Mouse (Mus musculus) neural tube, embryonic 13.5 days (tissue): ENCODE results near the gene Osbpl11. TPM values are rescaled to one million over a fixed set of nuclear protein-coding genes. Genes with fewer than 3 reads are reported as not detected.
"Not testable (repeated sequence)": the region's sequence is repeated elsewhere in the genome, so short reads cannot be mapped to it uniquely, and the experiment has no call there.

Experiments used
- ATAC-seq: fragments of 200-750 bp; cut with Nextera tagmentation; 2 replicates; pipeline ENCODE4 v1.8.0; 2017; ENCODE audit warnings: low read depth, mild to moderate bottlenecking, moderate TSS enrichment, moderate library complexity
- H3K27ac ChIP-seq: fragments of 300-500 bp; sonication (generic); replicated peaks from 2 replicates; pipeline ENCODE4 v1.5.1; 2015; ENCODE audit warnings: moderate library complexity, mild to moderate bottlenecking, inconsistent platforms
- H3K27me3 ChIP-seq: fragments of 300-500 bp; sonication (generic); 2 replicates; pipeline ENCODE4 v1.6.1; 2015; ENCODE audit warnings: mild to moderate bottlenecking, inconsistent platforms
- H3K36me3 ChIP-seq: fragments of 300-500 bp; sonication (generic); 2 replicates; pipeline ENCODE4 v1.6.1; 2015; ENCODE audit warnings: mild to moderate bottlenecking, inconsistent platforms
- H3K4me1 ChIP-seq: fragments of 300-500 bp; sonication (generic); replicated peaks from 2 replicates; pipeline ENCODE4 v1.6.1; 2015; ENCODE audit warnings: inconsistent platforms
- H3K4me2 ChIP-seq: fragments of 300-500 bp; sonication (generic); 2 replicates; pipeline ENCODE4 v1.6.1; 2015; ENCODE audit warnings: inconsistent platforms, mild to moderate bottlenecking, moderate library complexity
- H3K4me3 ChIP-seq: fragments of 300-500 bp; sonication (generic); 2 replicates; pipeline ENCODE4 v1.5.1; 2015; ENCODE audit warnings: mild to moderate bottlenecking, inconsistent platforms
- H3K9ac ChIP-seq: fragments of 300-500 bp; sonication (generic); 2 replicates; pipeline ENCODE4 v1.6.1; 2015; ENCODE audit warnings: moderate library complexity, mild to moderate bottlenecking, inconsistent platforms
- H3K9me3 ChIP-seq: fragments of 300-500 bp; sonication (generic); 2 replicates; pipeline ENCODE4 v1.6.1; 2016; ENCODE audit warnings: inconsistent platforms
- WGBS: fragments of 180-500 bp; shearing (Covaris S2); methylation state at CpG from one replicate; pipeline ENCODE4 v1.1.7; 2015; 5-methylcytosine and 5-hydroxymethylcytosine counted together
- polyA plus RNA-seq: library from polyadenylated mRNA; unstranded; fragments of >200 nt; fragmentation: Nextera tagmentation; extraction: Ambion mirVana; gene quantifications from 2 replicates; pipeline ENCODE4 v1.2.1, GENCODE M21; 2015

Osbpl11 gene
- polyA plus RNA-seq, 1 experiment from 2014 or later = 18.5 TPM

GRCm38 (mm10) chr16:33179222-33179621 lies 5.6 kb upstream of the Osbpl11 start:
- 93% methylated on average over 9 of the region's 10 CpGs for WGBS
- ATAC-seq = not testable (repeated sequence)

GRCm38 (mm10) chr16:33179911-33180310 lies 5.0 kb upstream of the Osbpl11 start:
- 81% methylated on average over 3 of the region's 3 CpGs for WGBS
- Histone ChIP-seq H3K9me3 (no peaks in the 10 kb centered on the region), H3K27ac (no peak overlapping the region), H3K36me3 (no peaks in the 10 kb centered on the region), H3K4me3 (no peak overlapping the region), H3K4me2 (no peak overlapping the region), H3K27me3 (no peaks in the 10 kb centered on the region), H3K9ac (no peak overlapping the region), H3K4me1 (peaks cover 8% of the 10 kb centered on the region; the same call in 1 of the 2 replicates)
- ATAC-seq = no peak

More at GRCm38 (mm10) chr16:33179222-33179621, 5.6 kb upstream of the Osbpl11 start:
- not testable (repeated sequence) for H3K27me3 ChIP-seq, H3K36me3 ChIP-seq, H3K4me2 ChIP-seq, H3K9ac ChIP-seq, H3K9me3 ChIP-seq, H3K4me3 ChIP-seq, H3K4me1 ChIP-seq
- 0 out of 2 replicates have a peak overlapping the region, but pooled peaks have one; percentile 35 for H3K27ac ChIP-seq

- 67% methylated on average over 3 of the region's 3 CpGs for WGBS
- H3K4me1 ChIP-seq = peaks cover 12% of the 10 kb centered on the region
- H3K9me3 ChIP-seq = no peaks in the 10 kb centered on the region
Measured at GRCm38 (mm10) chr16:33180793-33181192, 4.1 kb upstream of the Osbpl11 start.

GRCm38 (mm10) chr16:33185261-33186046 lies 583 bp downstream of the Osbpl11 start:
- peak overlapping the region; percentile 97 for H3K4me3 ChIP-seq
- peaks cover 43% of the 10 kb centered on the region for H3K4me1 ChIP-seq
- peak; percentile 82 for ATAC-seq
- H3K9ac ChIP-seq = peak overlapping the region; percentile 96
- WGBS = under 1% methylated on average over 59 of the region's 59 CpGs
- no peaks in the 10 kb centered on the region for H3K9me3 ChIP-seq
- H3K4me2 ChIP-seq = peak overlapping the region; percentile 96
- H3K27me3 ChIP-seq = no peaks in the 10 kb centered on the region
- H3K36me3 ChIP-seq = no peaks in the 10 kb centered on the region
- H3K27ac ChIP-seq = peak overlapping the region; percentile 94

More at GRCm38 (mm10) chr16:33180793-33181192, 4.1 kb upstream of the Osbpl11 start:
- Histone ChIP-seq H3K4me2 (no peak overlapping the region), H3K27ac (no peak overlapping the region), H3K9ac (no peak overlapping the region), H3K4me3 (no peak overlapping the region), H3K27me3 (no peaks in the 10 kb centered on the region), H3K36me3 (no peaks in the 10 kb centered on the region)
- no peak for ATAC-seq

- Histone ChIP-seq H3K4me1 (peaks cover 46% of the 10 kb centered on the region), H3K27me3 (no peaks in the 10 kb centered on the region), H3K36me3 (no peaks in the 10 kb centered on the region), H3K9ac (peak overlapping the region; percentile 96), H3K4me3 (peak overlapping the region; percentile 97), H3K27ac (no peak overlapping the region), H3K4me2 (peak overlapping the region; percentile 96), H3K9me3 (no peaks in the 10 kb centered on the region)
- no peak for ATAC-seq
- WGBS = 36% methylated on average over 4 of the region's 4 CpGs
Measured at GRCm38 (mm10) chr16:33186134-33186533, 1.3 kb downstream of the Osbpl11 start.

- Histone ChIP-seq H3K27me3 (no peaks in the 10 kb centered on the region), H3K27ac (no peak overlapping the region), H3K4me3 (no peak overlapping the region), H3K4me1 (peaks cover 57% of the 10 kb centered on the region), H3K9me3 (no peaks in the 10 kb centered on the region), H3K36me3 (no peaks in the 10 kb centered on the region), H3K4me2 (peak overlapping the region; percentile 4; the same call in 1 of the 2 replicates), H3K9ac (0 out of 2 replicates have a peak overlapping the region, but pooled peaks have one; percentile 9)
- WGBS = 32% methylated on average over 3 of the region's 3 CpGs
- ATAC-seq = no peak
Measured at GRCm38 (mm10) chr16:33188076-33188475, 3.2 kb downstream of the Osbpl11 start.

- Histone ChIP-seq H3K27me3 (no peaks in the 10 kb centered on the region), H3K36me3 (no peaks in the 10 kb centered on the region; the same call in 1 of the 2 replicates), H3K4me2 (no peak overlapping the region), H3K9ac (no peak overlapping the region), H3K4me1 (peaks cover 46% of the 10 kb centered on the region), H3K4me3 (no peak overlapping the region), H3K27ac (peak overlapping the region; percentile 9; the same call in 1 of the 2 replicates), H3K9me3 (no peaks in the 10 kb centered on the region)
- WGBS = 91% methylated on average over 2 of the region's 2 CpGs
- no peak for ATAC-seq
Measured at GRCm38 (mm10) chr16:33191671-33192091, 6.8 kb downstream of the Osbpl11 start.

- Histone ChIP-seq H3K9me3 (no peaks in the 10 kb centered on the region), H3K4me1 (peaks cover 40% of the 10 kb centered on the region), H3K4me2 (no peak overlapping the region), H3K36me3 (no peaks in the 10 kb centered on the region; the same call in 1 of the 2 replicates), H3K27ac (no peak overlapping the region), H3K9ac (no peak overlapping the region), H3K27me3 (no peaks in the 10 kb centered on the region), H3K4me3 (no peak overlapping the region)
- no peak for ATAC-seq
- WGBS = 78% methylated on average over 2 of the region's 2 CpGs
Measured at GRCm38 (mm10) chr16:33192280-33192679, 7.4 kb downstream of the Osbpl11 start.

GRCm38 (mm10) chr16:33193649-33194048 lies 8.8 kb downstream of the Osbpl11 start:
- Histone ChIP-seq H3K9me3 (no peaks in the 10 kb centered on the region), H3K27me3 (no peaks in the 10 kb centered on the region), H3K9ac (no peak overlapping the region), H3K36me3 (peaks cover 8% of the 10 kb centered on the region; the same call in 1 of the 2 replicates), H3K4me3 (no peak overlapping the region), H3K4me2 (no peak overlapping the region), H3K4me1 (peaks cover 29% of the 10 kb centered on the region), H3K27ac (no peak overlapping the region)
- peak; percentile 61; the same call in 1 of the 2 replicates for ATAC-seq
- WGBS = 37% methylated on average over 2 of the region's 2 CpGs

GRCm38 (mm10) chr16:33195686-33196313 lies 10.9 kb downstream of the Osbpl11 start:
- Histone ChIP-seq H3K4me1 (peaks cover 11% of the 10 kb centered on the region), H3K9me3 (no peaks in the 10 kb centered on the region), H3K4me2 (no peak overlapping the region), H3K27ac (no peak overlapping the region), H3K36me3 (peaks cover 23% of the 10 kb centered on the region), H3K27me3 (no peaks in the 10 kb centered on the region), H3K4me3 (no peak overlapping the region), H3K9ac (no peak overlapping the region)
- ATAC-seq = no peak
- 52% methylated on average over 4 of the region's 5 CpGs for WGBS

- ATAC-seq = no peak
- no peak overlapping the region for H3K4me3 ChIP-seq
Measured at GRCm38 (mm10) chr16:33196578-33196977, 11.7 kb downstream of the Osbpl11 start.

GRCm38 (mm10) chr16:33200589-33200988 lies 15.7 kb downstream of the Osbpl11 start:
- Histone ChIP-seq H3K9me3 (no peaks in the 10 kb centered on the region), H3K27me3 (no peaks in the 10 kb centered on the region), H3K4me2 (no peak overlapping the region), H3K36me3 (peaks cover 40% of the 10 kb centered on the region), H3K4me3 (no peak overlapping the region), H3K9ac (no peak overlapping the region), H3K27ac (no peak overlapping the region), H3K4me1 (no peaks in the 10 kb centered on the region)
- 91% methylated on average over 8 of the region's 8 CpGs for WGBS
- ATAC-seq = no peak

More at GRCm38 (mm10) chr16:33196578-33196977, 11.7 kb downstream of the Osbpl11 start:
- peaks cover 7% of the 10 kb centered on the region for H3K4me1 ChIP-seq
- no peak overlapping the region for H3K4me2 ChIP-seq
- H3K36me3 ChIP-seq = peaks cover 31% of the 10 kb centered on the region
- no peak overlapping the region for H3K9ac ChIP-seq
- H3K9me3 ChIP-seq = no peaks in the 10 kb centered on the region
- H3K27me3 ChIP-seq = no peaks in the 10 kb centered on the region
- no peak overlapping the region for H3K27ac ChIP-seq
- 92% methylated on average over 6 of the region's 6 CpGs for WGBS
